In the genomic region with DNA sequence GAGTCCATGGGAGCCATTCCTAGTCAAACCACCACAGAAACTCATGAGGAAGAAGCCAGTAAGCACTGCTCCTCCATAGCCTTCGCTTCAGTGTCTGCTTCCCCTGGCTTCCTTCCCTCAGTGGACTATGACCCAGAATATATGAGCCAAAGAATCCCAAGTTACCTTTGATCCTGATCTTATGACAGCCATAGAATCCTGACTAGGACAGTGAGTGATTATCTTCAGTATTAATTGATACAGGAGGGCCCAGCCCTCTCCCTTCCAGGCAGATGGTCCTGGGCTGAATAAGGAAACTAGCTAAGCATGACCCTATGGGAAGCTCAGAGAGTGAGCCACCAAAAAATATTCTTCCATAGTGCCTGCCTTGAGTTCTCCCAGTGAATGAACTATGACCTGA, we compare ENCODE assay signal across 26 mouse cellular contexts. TPM values are rescaled to one million over a fixed set of nuclear protein-coding genes. Genes with fewer than 3 reads are reported as not detected.
A peak's percentile ranks its signal among the peaks of the same experiment; 100 is the strongest.
DNase-seq lines count a peak whose midpoint lies in the region; ATAC-seq and TF ChIP-seq lines count a peak whose summit lies in the region.
"Had no signal": no experiment of that assay in that cellular context is flagged by ENCODE, and none has a peak within 500 bp of the region (broad histone marks: within the 10 kb centered on the region; RNA-seq: fewer than 3 reads in every experiment).

No protein-coding gene starts in this region.

- no peak overlapping the region for H3K9ac ChIP-seq in heart, embryonic 11.5 days (ENCODE audit: low read depth, low read length)
- H3K9ac ChIP-seq in intestine, embryonic 15.5 days: no peak overlapping the region
- no peak overlapping the region for H3K9ac ChIP-seq in intestine, postnatal 0 days (ENCODE audit: low read depth, low read length)
- no peak overlapping the region for H3K9ac ChIP-seq in kidney, embryonic 15.5 days
- H3K9ac ChIP-seq: embryonic facial prominence, embryonic 12.5 days; forebrain, embryonic 13.5 days; forebrain, embryonic 15.5 days had no signal

- DNase-seq in heart, adult 11 months: peak; percentile 75
- no peak for DNase-seq in ovary, postnatal 10 days (ENCODE audit: low spot score)
- DNase-seq: adrenal gland, adult 8-10 months; adrenal gland, postnatal 14 days; adrenal gland, postnatal 36 days; B cell, adult 2 months; cerebellum, adult 11-12 months; cerebellum, adult 2 months; cerebellum, adult 9-10 months; cerebellum, postnatal 10 days; cerebellum, postnatal 25 days had no signal

- H3K9me3 ChIP-seq in heart, embryonic 11.5 days (replicated peaks; ENCODE audit: control insufficient read depth, low read length): no peaks in the 10 kb centered on the region
- no peaks in the 10 kb centered on the region for H3K9me3 ChIP-seq in intestine, embryonic 15.5 days
- H3K9me3 ChIP-seq in intestine, postnatal 0 days (ENCODE audit: control insufficient read depth): no peaks in the 10 kb centered on the region
- H3K9me3 ChIP-seq in kidney, embryonic 15.5 days (replicated peaks): no peaks in the 10 kb centered on the region
- H3K9me3 ChIP-seq: embryonic facial prominence, embryonic 12.5 days; forebrain, embryonic 15.5 days; G1E had no signal

- no peaks in the 10 kb centered on the region for H3K27me3 ChIP-seq in heart, embryonic 11.5 days (ENCODE audit: control insufficient read depth, insufficient read depth, low read length)
- no peaks in the 10 kb centered on the region for H3K27me3 ChIP-seq in intestine, embryonic 15.5 days (replicated peaks)
- no peaks in the 10 kb centered on the region for H3K27me3 ChIP-seq in intestine, postnatal 0 days (replicated peaks; ENCODE audit: control insufficient read depth, insufficient read depth, low read length)
- no peaks in the 10 kb centered on the region for H3K27me3 ChIP-seq in kidney, embryonic 15.5 days
- H3K27me3 ChIP-seq: embryonic facial prominence, embryonic 12.5 days; forebrain, embryonic 13.5 days; forebrain, embryonic 15.5 days had no signal

- H3K27ac ChIP-seq in heart, embryonic 11.5 days (ENCODE audit: low read depth, low read length): no peak overlapping the region
- H3K27ac ChIP-seq in intestine, embryonic 15.5 days: no peak overlapping the region
- peak overlapping the region; percentile 85 for H3K27ac ChIP-seq in intestine, postnatal 0 days (ENCODE audit: low read depth, low read length)
- no peak overlapping the region for H3K27ac ChIP-seq in kidney, embryonic 15.5 days
- H3K27ac ChIP-seq: embryonic facial prominence, embryonic 10.5 days; embryonic facial prominence, embryonic 12.5 days; forebrain, embryonic 13.5 days; forebrain, embryonic 15.5 days had no signal

- no peak overlapping the region for H3K4me2 ChIP-seq in heart, embryonic 11.5 days
- no peak overlapping the region for H3K4me2 ChIP-seq in intestine, embryonic 15.5 days (replicated peaks)
- H3K4me2 ChIP-seq in intestine, postnatal 0 days (replicated peaks; ENCODE audit: low read depth): no peak overlapping the region
- no peak overlapping the region for H3K4me2 ChIP-seq in kidney, embryonic 15.5 days
- H3K4me2 ChIP-seq: embryonic facial prominence, embryonic 12.5 days; forebrain, embryonic 13.5 days; forebrain, embryonic 15.5 days had no signal

- no peaks in the 10 kb centered on the region for H3K36me3 ChIP-seq in heart, embryonic 11.5 days (ENCODE audit: control insufficient read depth, insufficient read depth, low read length)
- no peaks in the 10 kb centered on the region for H3K36me3 ChIP-seq in intestine, embryonic 15.5 days
- no peaks in the 10 kb centered on the region for H3K36me3 ChIP-seq in intestine, postnatal 0 days (ENCODE audit: control insufficient read depth, insufficient read depth)
- H3K36me3 ChIP-seq in kidney, embryonic 15.5 days: no peaks in the 10 kb centered on the region
- H3K36me3 ChIP-seq: embryonic facial prominence, embryonic 10.5 days; embryonic facial prominence, embryonic 12.5 days; forebrain, embryonic 15.5 days; G1E had no signal

- TF ChIP-seq CTCF in intestine, postnatal 0 days (IDR thresholded peaks at IDR 0.05; ENCODE audit: low read depth): no peak

- H3K4me3 ChIP-seq in heart, embryonic 11.5 days (ENCODE audit: low read depth, low read length): no peak overlapping the region
- H3K4me3 ChIP-seq in intestine, embryonic 15.5 days (replicated peaks): no peak overlapping the region
- H3K4me3 ChIP-seq in intestine, postnatal 0 days (ENCODE audit: low read depth, low read length): no peak overlapping the region
- no peak overlapping the region for H3K4me3 ChIP-seq in kidney, embryonic 15.5 days (replicated peaks)
- H3K4me3 ChIP-seq: embryonic facial prominence, embryonic 10.5 days; embryonic facial prominence, embryonic 12.5 days; forebrain, embryonic 13.5 days; forebrain, embryonic 15.5 days had no signal

- ATAC-seq in heart, embryonic 11.5 days (replicated peaks; ENCODE audit: insufficient number of reproducible peaks, low FRiP score, low TSS enrichment): no peak
- ATAC-seq in intestine, embryonic 15.5 days: peak; percentile 58
- ATAC-seq in intestine, postnatal 0 days: peak; percentile 70
- no peak for ATAC-seq in kidney, embryonic 15.5 days (replicated peaks; ENCODE audit: low FRiP score)
- ATAC-seq: activated CD4-positive, CD25-positive, alpha-beta regulatory T cell, adult 4 months; CD4-positive, CD25-positive, alpha-beta regulatory T cell, adult 4 months; forebrain, embryonic 13.5 days; forebrain, embryonic 15.5 days; Patski had no signal

- H3K4me1 ChIP-seq in heart, embryonic 11.5 days (ENCODE audit: control insufficient read depth, insufficient read depth, low read length): no peaks in the 10 kb centered on the region
- no peaks in the 10 kb centered on the region for H3K4me1 ChIP-seq in intestine, embryonic 15.5 days (replicated peaks)
- H3K4me1 ChIP-seq in intestine, postnatal 0 days (replicated peaks; ENCODE audit: control insufficient read depth, insufficient read depth, low read length): 0 out of 2 replicates have a peak, but pooled peaks cover 6% of the 10 kb centered on the region
- H3K4me1 ChIP-seq in kidney, embryonic 15.5 days: no peaks in the 10 kb centered on the region
- H3K4me1 ChIP-seq: embryonic facial prominence, embryonic 10.5 days; embryonic facial prominence, embryonic 12.5 days; forebrain, embryonic 13.5 days; forebrain, embryonic 15.5 days had no signal

- 54% methylated on average over 1 of the region's 1 CpGs for WGBS in heart, embryonic 11.5 days (ENCODE audit: insufficient replicate concordance)
- 75% methylated on average over 1 of the region's 1 CpGs for WGBS in intestine, embryonic 15.5 days
- WGBS in intestine, postnatal 0 days: 33% methylated on average over 1 of the region's 1 CpGs
- WGBS in kidney, embryonic 15.5 days: 68% methylated on average over 1 of the region's 1 CpGs

RNA-seq across cellular contexts. Expression of a gene that starts 2.8 kb away (rescaled TPM):
- not detected in 2 replicates for polyA plus RNA-seq in heart, embryonic 11.5 days (2014; fragmentation: Nextera tagmentation; extraction: Ambion mirVana)
- polyA plus RNA-seq in intestine, embryonic 15.5 days (2015; fragmentation: Nextera tagmentation; extraction: Ambion mirVana): 1.5 and 1.7 TPM in 2 replicates
- polyA plus RNA-seq in intestine, postnatal 0 days (2015; fragmentation: Nextera tagmentation; extraction: Ambion mirVana): 36.1 and 39.7 TPM in 2 replicates
- polyA plus RNA-seq in kidney, embryonic 15.5 days (2015; fragmentation: Nextera tagmentation; extraction: Ambion mirVana): not detected in 2 replicates
- polyA plus RNA-seq: activated CD4-positive, CD25-positive, alpha-beta regulatory T cell, adult 4 months; CD4-positive, CD25-positive, alpha-beta regulatory T cell, adult 4 months; cerebellum, adult 2 months; cortical plate, adult 2 months; embryonic facial prominence, embryonic 10.5 days; embryonic facial prominence, embryonic 12.5 days; embryonic facial prominence, embryonic 14.5 days; forebrain, embryonic 11.5 days; forebrain, embryonic 13.5 days; forebrain, embryonic 15.5 days; G1E; Patski had no signal

RNA-seq across cellular contexts. Expression of a gene that starts 11.9 kb away (rescaled TPM):
- polyA plus RNA-seq in heart, embryonic 11.5 days (2014; fragmentation: Nextera tagmentation; extraction: Ambion mirVana): 0.84 and 2.0 TPM in 2 replicates
- 7.5 and 8.0 TPM in 2 replicates for polyA plus RNA-seq in intestine, embryonic 15.5 days (2015; fragmentation: Nextera tagmentation; extraction: Ambion mirVana)
- polyA plus RNA-seq in intestine, postnatal 0 days (2015; fragmentation: Nextera tagmentation; extraction: Ambion mirVana): 171 and 189 TPM in 2 replicates
- 0.18 and 0.45 TPM in 2 replicates for polyA plus RNA-seq in kidney, embryonic 15.5 days (2015; fragmentation: Nextera tagmentation; extraction: Ambion mirVana)
- polyA plus RNA-seq: cerebellum, adult 2 months; cortical plate, adult 2 months; embryonic facial prominence, embryonic 10.5 days; embryonic facial prominence, embryonic 12.5 days; embryonic facial prominence, embryonic 14.5 days; forebrain, embryonic 13.5 days; forebrain, embryonic 15.5 days; G1E had no signal

RNA-seq across cellular contexts. Expression of a gene that starts 28.8 kb away (rescaled TPM):
- not detected in 2 replicates for polyA plus RNA-seq in heart, embryonic 11.5 days (2014; fragmentation: Nextera tagmentation; extraction: Ambion mirVana)
- 0.21 and 0.33 TPM in 2 replicates for polyA plus RNA-seq in intestine, embryonic 15.5 days (2015; fragmentation: Nextera tagmentation; extraction: Ambion mirVana)
- polyA plus RNA-seq in intestine, postnatal 0 days (2015; fragmentation: Nextera tagmentation; extraction: Ambion mirVana): 1.9 and 2.7 TPM in 2 replicates
- polyA plus RNA-seq in kidney, embryonic 15.5 days (2015; fragmentation: Nextera tagmentation; extraction: Ambion mirVana): not detected in 2 replicates
- polyA plus RNA-seq: activated CD4-positive, CD25-positive, alpha-beta regulatory T cell, adult 4 months; CD4-positive, CD25-positive, alpha-beta regulatory T cell, adult 4 months; cerebellum, adult 2 months; cortical plate, adult 2 months; embryonic facial prominence, embryonic 10.5 days; embryonic facial prominence, embryonic 12.5 days; embryonic facial prominence, embryonic 14.5 days; forebrain, embryonic 11.5 days; forebrain, embryonic 13.5 days; forebrain, embryonic 15.5 days; G1E; Patski had no signal

RNA-seq across cellular contexts. Expression of a gene that starts 41.5 kb away (rescaled TPM):
- polyA plus RNA-seq in heart, embryonic 11.5 days (2014; fragmentation: Nextera tagmentation; extraction: Ambion mirVana): 12.0 and 13.0 TPM in 2 replicates
- polyA plus RNA-seq in intestine, embryonic 15.5 days (2015; fragmentation: Nextera tagmentation; extraction: Ambion mirVana): 13.3 TPM in 2 replicates
- polyA plus RNA-seq in intestine, postnatal 0 days (2015; fragmentation: Nextera tagmentation; extraction: Ambion mirVana): 8.9 and 10.7 TPM in 2 replicates
- 13.7 and 13.9 TPM in 2 replicates for polyA plus RNA-seq in kidney, embryonic 15.5 days (2015; fragmentation: Nextera tagmentation; extraction: Ambion mirVana)
- polyA plus RNA-seq: G1E had no signal

Comparison
In these comparisons a context has a peak if more than half of its experiments do, and no peak if none do; other contexts are left out.
1. RNA of a gene that starts 2.8 kb away (polyA plus RNA-seq): 36.1 to 39.7 TPM in intestine, postnatal 0 days; 1.5 to 1.7 TPM in intestine, embryonic 15.5 days, not detected in heart, embryonic 11.5 days and not detected in kidney, embryonic 15.5 days; every median in the first group is over 10 times any median in the second.
2. RNA of a gene that starts 11.9 kb away (polyA plus RNA-seq): 171 to 189 TPM in intestine, postnatal 0 days; 7.5 to 8.0 TPM in intestine, embryonic 15.5 days, 0.84 to 2.0 TPM in heart, embryonic 11.5 days and 0.18 to 0.45 TPM in kidney, embryonic 15.5 days; every median in the first group is over 10 times any median in the second.
3. ATAC-seq: peak in intestine, embryonic 15.5 days (single experiment) and intestine, postnatal 0 days (single experiment); none in heart, embryonic 11.5 days (single experiment) and kidney, embryonic 15.5 days (single experiment).